ENCODE assay signal across 15 mouse cellular contexts in the genomic region with DNA sequence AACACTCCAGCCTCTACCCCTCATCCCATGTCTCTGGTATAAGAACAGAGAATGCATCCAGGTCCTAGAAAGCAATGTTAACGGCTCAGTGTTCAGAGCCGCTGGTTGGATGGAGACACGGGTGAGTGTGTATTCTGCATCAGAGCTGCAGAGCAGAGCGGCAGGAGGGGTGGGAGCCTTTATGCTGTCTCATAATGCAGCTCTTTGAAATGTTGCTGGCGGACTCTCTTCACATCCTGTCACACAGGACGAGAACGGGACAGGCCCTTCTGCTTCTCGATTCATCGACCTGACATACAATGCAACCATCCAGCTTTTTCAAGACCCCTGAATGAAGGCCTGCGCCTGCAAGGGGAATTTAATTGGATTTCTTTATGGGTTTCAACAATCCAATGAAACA.
DNase-seq lines count a peak whose midpoint lies in the region; ATAC-seq lines count a peak whose summit lies in the region.
"Had no signal": no experiment of that assay in that cellular context is flagged by ENCODE, and none has a peak within 500 bp of the region (broad histone marks: within the 10 kb centered on the region; RNA-seq: fewer than 3 reads in every experiment).

No protein-coding gene starts in this region.

- H3K4me3 ChIP-seq in hindbrain, embryonic 11.5 days (ENCODE audit: low read depth, low read length): no peak overlapping the region
- no peak overlapping the region for H3K4me3 ChIP-seq in midbrain, embryonic 11.5 days (ENCODE audit: low read depth, low read length)
- H3K4me3 ChIP-seq: stomach, embryonic 15.5 days had no signal

- H3K36me3 ChIP-seq in hindbrain, embryonic 11.5 days (ENCODE audit: control insufficient read depth, insufficient read depth, low read length): no peaks in the 10 kb centered on the region
- no peaks in the 10 kb centered on the region for H3K36me3 ChIP-seq in midbrain, embryonic 11.5 days (ENCODE audit: control insufficient read depth, insufficient read depth, low read length)
- H3K36me3 ChIP-seq: stomach, embryonic 15.5 days had no signal

- no peak overlapping the region for H3K4me2 ChIP-seq in hindbrain, embryonic 11.5 days (replicated peaks; ENCODE audit: low read depth, low read length)
- no peak overlapping the region for H3K4me2 ChIP-seq in midbrain, embryonic 11.5 days
- H3K4me2 ChIP-seq: heart, embryonic 11.5 days; lung, embryonic 14.5 days; stomach, embryonic 15.5 days had no signal

- H3K4me1 ChIP-seq in hindbrain, embryonic 11.5 days (replicated peaks; ENCODE audit: control insufficient read depth, insufficient read depth, low read length): 0 out of 2 replicates have a peak, but pooled peaks cover 2% of the 10 kb centered on the region
- H3K4me1 ChIP-seq in midbrain, embryonic 11.5 days (ENCODE audit: control insufficient read depth, insufficient read depth, low read length): peaks cover 5% of the 10 kb centered on the region; the same call in 1 of the 2 replicates
- H3K4me1 ChIP-seq: stomach, embryonic 15.5 days had no signal

- H3K9me3 ChIP-seq in hindbrain, embryonic 11.5 days (ENCODE audit: control insufficient read depth, low read length): no peaks in the 10 kb centered on the region
- no peaks in the 10 kb centered on the region; the same call in 1 of the 2 replicates for H3K9me3 ChIP-seq in midbrain, embryonic 11.5 days (ENCODE audit: control insufficient read depth, low read length)
- H3K9me3 ChIP-seq: stomach, embryonic 15.5 days had no signal

- 45% methylated on average over 10 of the region's 10 CpGs for WGBS in hindbrain, embryonic 11.5 days
- 36% methylated on average over 10 of the region's 10 CpGs for WGBS in midbrain, embryonic 11.5 days

- H3K9ac ChIP-seq in hindbrain, embryonic 11.5 days (ENCODE audit: low read depth, low read length): no peak overlapping the region
- no peak overlapping the region for H3K9ac ChIP-seq in midbrain, embryonic 11.5 days (ENCODE audit: low read length)
- H3K9ac ChIP-seq: lung, embryonic 14.5 days; stomach, embryonic 15.5 days had no signal

- no peaks in the 10 kb centered on the region for H3K27me3 ChIP-seq in hindbrain, embryonic 11.5 days (ENCODE audit: control insufficient read depth, insufficient read depth, low read length)
- no peaks in the 10 kb centered on the region for H3K27me3 ChIP-seq in midbrain, embryonic 11.5 days (ENCODE audit: control insufficient read depth, insufficient read depth, low read length)
- H3K27me3 ChIP-seq: stomach, embryonic 15.5 days had no signal

- peak; percentile 12 for DNase-seq in right cerebral cortex, postnatal 4 days
- no peak for DNase-seq in right cerebral cortex, adult 2 months (ENCODE audit: low spot score in 2 of 2)
- DNase-seq in hindbrain, embryonic 11.5 days (ENCODE audit: low spot score): peak; percentile 33
- DNase-seq in midbrain, embryonic 11.5 days (ENCODE audit: low spot score, missing footprints): no peak
- no peak for DNase-seq in thymus, postnatal 25 days
- DNase-seq in frontal cortex, postnatal 10 days (ENCODE audit: low spot score in 2 of 2): no peak
- no peak for DNase-seq in spleen, postnatal 36 days (ENCODE audit: low spot score in 2 of 2)
- DNase-seq: cerebellum, adult 9-10 months; gastrocnemius, postnatal 10 days; liver; lung, embryonic 14.5 days; right cerebral cortex, postnatal 25 days had no signal

- no peak overlapping the region for H3K27ac ChIP-seq in hindbrain, embryonic 11.5 days (ENCODE audit: low read depth, low read length)
- no peak overlapping the region for H3K27ac ChIP-seq in midbrain, embryonic 11.5 days (ENCODE audit: low read depth, low read length)
- H3K27ac ChIP-seq: kidney, postnatal 0 days; stomach, embryonic 15.5 days had no signal

- ATAC-seq in hindbrain, embryonic 11.5 days (ENCODE audit: low FRiP score): peak; percentile 51; the same call in 1 of the 2 replicates
- peak; percentile 73 for ATAC-seq in midbrain, embryonic 11.5 days (ENCODE audit: low FRiP score)

Comparison
In these comparisons a context has a peak if more than half of its experiments do, and no peak if none do; other contexts are left out.
1. DNase-seq: peak in right cerebral cortex, postnatal 4 days (single experiment) and hindbrain, embryonic 11.5 days (single experiment); none in right cerebral cortex, adult 2 months (0 of 2), midbrain, embryonic 11.5 days (single experiment), thymus, postnatal 25 days (single experiment), frontal cortex, postnatal 10 days (0 of 2) and spleen, postnatal 36 days (0 of 2).